Mouse (Mus musculus): ENCODE results near the gene Alox8.

- TF ChIP-seq POLR2A (IDR thresholded peaks at IDR 0.05; ENCODE audit: insufficient read depth, low read depth, low read length) (no peak), CTCF (IDR thresholded peaks at IDR 0.05; ENCODE audit: insufficient read depth, low read depth, low read length) (no peak)
Observed at GRCm38 (mm10) chr11:69148451-69148960, 49.1 kb downstream of the Alox8 start.
